Mouse (Mus musculus) gastrocnemius, postnatal 14 days (tissue): ENCODE measurements around the gene Msmp. TPM values are rescaled to one million over a fixed set of nuclear protein-coding genes. Genes with fewer than 3 reads are reported as not detected.

Experiments
- DNase-seq: peaks from one replicate; pipeline ENCODE4 v3.0.0; 2021; ENCODE audit warnings: mixed read lengths
- intact Hi-C: fragments of 180-260 bp; cut with DNase I; formaldehyde crosslinking; loops from one replicate; pipeline ENCODE4 v1.15.1; 2025; ENCODE audit warnings: low total_unique reads
- long read RNA-seq, 2 experiments: library from polyadenylated mRNA; stranded (forward); transcript quantifications; one replicate each; pipeline ENCODE4 v2.0.0; 2021
- total RNA-seq, 2 experiments: library from RNA; stranded (reverse); gene quantifications; 2 replicates each; pipeline ENCODE4 v1.2.3; 2021

The Msmp gene
- total RNA-seq: under 1 TPM in 1 of 2 experiments, not detected in 1; 0.29 TPM
- long read RNA-seq, experiment 1: 0 reads
- long read RNA-seq, experiment 2: 0 reads

- intact Hi-C loops: no loop called here
- DNase-seq: no peak
Observed at GRCm38 (mm10) chr4:43584444-43585416, at the start of gene Msmp. Gene Msmp (minus strand): TSS chr4:43584494.

- intact Hi-C loops: loop anchor here (5.0 kb wide), 1 partner anchor 34 kb away; the partner anchor contains the start of genes Fam221b and Tmem8b
Observed at GRCm38 (mm10) chr4:43633736-43634135, 49.4 kb upstream of the Msmp start.

GRCm38 (mm10) chr4:43633296-43633695 is 49.0 kb upstream of the Msmp start:
- no peak for DNase-seq
- intact Hi-C loops: loop anchor here (5.0 kb wide), 1 partner anchor 34 kb away; the partner anchor contains the start of genes Fam221b and Tmem8b

More at GRCm38 (mm10) chr4:43633736-43634135, 49.4 kb upstream of the Msmp start:
- DNase-seq: no peak

GRCm38 (mm10) chr4:43631956-43632920 is 47.9 kb upstream of the Msmp start:
- intact Hi-C loops: loop anchor here (2.0 to 5.0 kb wide), 2 partner anchors 35 to 79 kb away; partner anchors contain the start of genes Fam221b, Olfr71 and Tmem8b
- DNase-seq: peak; percentile 42

- DNase-seq: peak; percentile 67
- intact Hi-C loops: loop anchor here (2.0 to 5.0 kb wide), 2 partner anchors 36 to 80 kb away; partner anchors contain the start of genes Fam221b, Olfr71 and Tmem8b
Observed at GRCm38 (mm10) chr4:43631046-43631955, 47.0 kb upstream of the Msmp start, which contains the start of gene Npr2. Gene Npr2 (plus strand): TSS chr4:43631935.

GRCm38 (mm10) chr4:43630671-43631045 is 46.4 kb upstream of the Msmp start:
- intact Hi-C loops: loop anchor here (2.0 to 5.0 kb wide), 2 partner anchors 37 to 80 kb away; partner anchors contain the start of genes Fam221b, Olfr71 and Tmem8b
- no peak for DNase-seq

GRCm38 (mm10) chr4:43630030-43630581 is 45.8 kb upstream of the Msmp start:
- intact Hi-C loops: loop anchor here (2.0 to 5.0 kb wide), 2 partner anchors 37 to 81 kb away; partner anchors contain the start of genes Fam221b, Olfr71 and Tmem8b
- peak; percentile 68 for DNase-seq

- DNase-seq: no peak
- intact Hi-C loops: loop anchor here (5.0 kb wide), 1 partner anchor 97 kb away; no protein-coding TSS in a partner anchor
Observed at GRCm38 (mm10) chr4:43629106-43629817, 45.0 kb upstream of the Msmp start.

GRCm38 (mm10) chr4:43620146-43620778 is 36.0 kb upstream of the Msmp start:
- no peak for DNase-seq
- intact Hi-C loops: no loop called here

- intact Hi-C loops: no loop called here
- DNase-seq: no peak
Observed at GRCm38 (mm10) chr4:43613060-43613730, 28.9 kb upstream of the Msmp start.

- DNase-seq: no peak
- intact Hi-C loops: no loop called here
Observed at GRCm38 (mm10) chr4:43612534-43612933, 28.2 kb upstream of the Msmp start.

GRCm38 (mm10) chr4:43604751-43605685 is 20.7 kb upstream of the Msmp start:
- intact Hi-C loops: no loop called here
- DNase-seq: no peak

GRCm38 (mm10) chr4:43604099-43604498 is 19.8 kb upstream of the Msmp start:
- intact Hi-C loops: no loop called here
- DNase-seq: no peak

GRCm38 (mm10) chr4:43600195-43600934 is 16.1 kb upstream of the Msmp start:
- DNase-seq: no peak
- intact Hi-C loops: no loop called here
